Mouse (Mus musculus) bone marrow, adult 2 months (tissue): ENCODE measurements at regions not wholly inside any gene's neighbourhood (a gene's known extent, or its start where the extent isn't known, plus 50 kb on each side); places are given as distances from the start of the nearest gene placed in this dataset.

ENCODE experiments used
- CTCF ChIP-seq: fragments of 200-500 bp; IDR thresholded peaks from 2 replicates; pipeline ENCODE4 v1.5.1; 2011; ENCODE audit warnings: low read length, control low read depth; ENCODE audit not compliant: control insufficient read depth, insufficient read depth
- POLR2A ChIP-seq: fragments of 200-500 bp; IDR thresholded peaks from 2 replicates; pipeline ENCODE4 v1.6.1; 2011; ENCODE audit warnings: low read depth, mild to moderate bottlenecking, control low read depth, low read length, borderline replicate concordance; ENCODE audit not compliant: control insufficient read depth

- TF ChIP-seq POLR2A (no peak), CTCF (no peak)
Measured at GRCm38 (mm10) chr7:39642333-39642732, 124.8 kb downstream of the Zfp619 start.
